Mouse (Mus musculus) hindbrain, embryonic 16.5 days (tissue): ENCODE data around the gene Olfr555. TPM values are rescaled to one million over a fixed set of nuclear protein-coding genes. Genes with fewer than 3 reads are reported as not detected.
"Not testable (repeated sequence)": the region's sequence is repeated elsewhere in the genome, so short reads cannot be mapped to it uniquely, and the experiment has no call there.

ENCODE experiments used
- ATAC-seq: fragments of 200-750 bp; cut with Nextera tagmentation; 2 replicates; pipeline ENCODE4 v1.8.0; 2017; ENCODE audit warnings: moderate TSS enrichment, moderate library complexity
- H3K27ac ChIP-seq: fragments of 300-500 bp; sonication (generic); 2 replicates; pipeline ENCODE4 v1.5.1; 2014; ENCODE audit warnings: low read depth, mild to moderate bottlenecking, control low read depth, low read length, moderate library complexity
- H3K27me3 ChIP-seq: fragments of 300-500 bp; sonication (generic); replicated peaks from 2 replicates; pipeline ENCODE4 v1.6.1; 2014; ENCODE audit warnings: low read length; ENCODE audit not compliant: control insufficient read depth, insufficient read depth
- H3K36me3 ChIP-seq: fragments of 300-500 bp; sonication (generic); 2 replicates; pipeline ENCODE4 v1.6.1; 2014; ENCODE audit warnings: mild to moderate bottlenecking, low read length, moderate library complexity, mixed read lengths; ENCODE audit not compliant: control insufficient read depth, insufficient read depth
- H3K4me1 ChIP-seq: fragments of 300-500 bp; sonication (generic); 2 replicates; pipeline ENCODE4 v1.6.1; 2014; ENCODE audit warnings: low read depth, low read length; ENCODE audit not compliant: control insufficient read depth, insufficient read depth
- H3K4me2 ChIP-seq: fragments of 300-500 bp; sonication (generic); 2 replicates; pipeline ENCODE4 v1.6.1; 2014; ENCODE audit warnings: mild to moderate bottlenecking, low read length, control low read depth, moderate library complexity
- H3K4me3 ChIP-seq: fragments of 300-500 bp; sonication (generic); 2 replicates; pipeline ENCODE4 v1.5.1; 2014; ENCODE audit warnings: mild to moderate bottlenecking, low read length, control low read depth, moderate library complexity
- H3K9ac ChIP-seq: fragments of 300-500 bp; sonication (generic); 2 replicates; pipeline ENCODE4 v1.6.1; 2014; ENCODE audit warnings: low read depth, mild to moderate bottlenecking, control low read depth, low read length, moderate library complexity
- H3K9me3 ChIP-seq: fragments of 300-500 bp; sonication (generic); 2 replicates; pipeline ENCODE4 v1.6.1; 2014; ENCODE audit warnings: mild to moderate bottlenecking, low read length, moderate library complexity; ENCODE audit not compliant: control insufficient read depth
- WGBS: fragments of 180-500 bp; shearing (Covaris S2); extraction: QIAGEN DNeasy Blood & Tissue Kit; methylation state at CpG from one replicate; pipeline ENCODE4 v1.1.7; 2014; 5-methylcytosine and 5-hydroxymethylcytosine counted together
- polyA plus RNA-seq: library from polyadenylated mRNA; unstranded; fragments of >200 nt; fragmentation: Nextera tagmentation; extraction: Ambion mirVana; gene quantifications from 2 replicates; pipeline ENCODE4 v1.2.1, GENCODE M21; 2015

The Olfr555 gene
- polyA plus RNA-seq, result not detected in 2 replicates

- 84% methylated on average over 1 of the region's 1 CpGs for WGBS
- no peaks in the 10 kb centered on the region for H3K9me3 ChIP-seq
- H3K27me3 ChIP-seq, result no peaks in the 10 kb centered on the region
- H3K27ac ChIP-seq, result no peak within 1 kb of the TSS
- H3K4me2 ChIP-seq, result no peak within 1 kb of the TSS
- H3K9ac ChIP-seq, result no peak within 1 kb of the TSS
- H3K4me1 ChIP-seq, result no peaks in the 10 kb centered on the region
- no peak within 1 kb of the TSS for H3K4me3 ChIP-seq
- no peak for ATAC-seq
- no peaks in the 10 kb centered on the region for H3K36me3 ChIP-seq
Observed at GRCm38 (mm10) chr7:102658523-102658922, at the start of gene Olfr555. TSS of gene Olfr555 (plus strand) at chr7:102658823.

GRCm38 (mm10) chr7:102618118-102618517, 40.5 kb upstream of the Olfr555 start, which contains the start of gene Olfr553:
TSS of gene Olfr553 (minus strand) at chr7:102618218.
- Histone ChIP-seq H3K36me3 (no peaks in the 10 kb centered on the region), H3K4me3 (no peak within 1 kb of the TSS), H3K27me3 (no peaks in the 10 kb centered on the region), H3K27ac (no peak within 1 kb of the TSS), H3K4me1 (no peaks in the 10 kb centered on the region), H3K9me3 (no peaks in the 10 kb centered on the region), H3K9ac (no peak within 1 kb of the TSS), H3K4me2 (no peak within 1 kb of the TSS)
- no peak for ATAC-seq

DNA sequence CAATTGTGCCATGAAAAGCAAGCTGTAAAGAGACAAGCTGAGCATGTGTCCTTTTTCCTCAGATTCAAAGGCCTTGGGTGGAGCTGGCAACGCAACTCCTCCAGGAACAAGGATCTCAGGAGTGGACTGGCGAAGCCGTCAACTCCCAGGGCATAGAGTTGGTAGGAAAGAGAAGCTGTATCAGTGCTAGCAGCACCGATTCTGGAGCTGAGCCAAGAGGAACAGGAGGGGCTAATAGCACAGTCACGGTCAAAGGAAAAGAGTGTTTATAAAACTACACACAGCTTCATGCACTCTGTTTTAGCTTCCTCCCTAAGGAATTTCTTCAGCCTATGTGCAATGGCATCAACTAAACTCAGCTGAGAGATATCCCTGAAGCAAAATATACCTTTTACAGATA, 39.0 kb upstream of the Olfr555 start:
- Histone ChIP-seq H3K9me3 (no peaks in the 10 kb centered on the region), H3K4me2 (no peak overlapping the region), H3K4me1 (no peaks in the 10 kb centered on the region), H3K9ac (no peak overlapping the region), H3K27me3 (no peaks in the 10 kb centered on the region), H3K4me3 (no peak overlapping the region), H3K27ac (no peak overlapping the region), H3K36me3 (no peaks in the 10 kb centered on the region)
- no peak for ATAC-seq
- WGBS, result 65% methylated on average over 5 of the region's 5 CpGs

DNA sequence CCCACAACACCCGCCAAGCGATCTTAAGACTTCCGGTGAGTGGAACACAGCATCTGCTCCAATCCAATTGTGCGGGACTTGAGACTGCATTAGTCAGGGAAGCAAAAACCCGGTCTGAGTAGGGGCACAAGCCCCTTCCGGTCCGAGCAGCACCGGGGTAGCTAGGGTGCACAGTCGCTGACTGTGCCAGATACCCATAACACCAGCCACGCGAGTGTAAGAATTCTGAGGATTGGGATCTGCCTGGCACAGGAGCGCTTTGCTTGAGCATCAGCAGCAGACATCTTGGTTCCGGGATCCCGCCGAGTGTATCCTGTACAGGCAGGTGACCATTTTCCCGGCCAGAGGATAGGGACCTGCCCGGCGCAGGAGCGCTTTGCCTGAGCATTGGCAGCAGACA, 38.3 kb upstream of the Olfr555 start:
- H3K27me3 ChIP-seq, H3K27ac ChIP-seq, H3K4me1 ChIP-seq, H3K36me3 ChIP-seq, H3K4me3 ChIP-seq, ATAC-seq, H3K4me2 ChIP-seq, H3K9ac ChIP-seq, H3K9me3 ChIP-seq: not testable (repeated sequence)
- WGBS, result 89% methylated on average over 15 of the region's 19 CpGs

GRCm38 (mm10) chr7:102636665-102637064, 22.0 kb upstream of the Olfr555 start:
- Histone ChIP-seq H3K4me3 (no peak overlapping the region), H3K4me1 (no peaks in the 10 kb centered on the region), H3K27me3 (no peaks in the 10 kb centered on the region), H3K27ac (no peak overlapping the region), H3K4me2 (no peak overlapping the region), H3K9ac (no peak overlapping the region), H3K36me3 (no peaks in the 10 kb centered on the region), H3K9me3 (no peaks in the 10 kb centered on the region)
- no peak for ATAC-seq
- 39% methylated on average over 3 of the region's 3 CpGs for WGBS

- H3K9me3 ChIP-seq, result no peaks in the 10 kb centered on the region
- WGBS, result 87% methylated on average over 1 of the region's 1 CpGs
- H3K36me3 ChIP-seq, result no peaks in the 10 kb centered on the region
- H3K4me3 ChIP-seq, result no peak within 1 kb of the TSS
- H3K27me3 ChIP-seq, result no peaks in the 10 kb centered on the region
- no peaks in the 10 kb centered on the region for H3K4me1 ChIP-seq
- H3K4me2 ChIP-seq, result no peak within 1 kb of the TSS
- no peak within 1 kb of the TSS for H3K27ac ChIP-seq
- no peak for ATAC-seq
- no peak within 1 kb of the TSS for H3K9ac ChIP-seq
Observed at GRCm38 (mm10) chr7:102638132-102638531, 20.5 kb upstream of the Olfr555 start, which contains the start of gene Olfr554. TSS of gene Olfr554 (plus strand) at chr7:102638432.

DNA sequence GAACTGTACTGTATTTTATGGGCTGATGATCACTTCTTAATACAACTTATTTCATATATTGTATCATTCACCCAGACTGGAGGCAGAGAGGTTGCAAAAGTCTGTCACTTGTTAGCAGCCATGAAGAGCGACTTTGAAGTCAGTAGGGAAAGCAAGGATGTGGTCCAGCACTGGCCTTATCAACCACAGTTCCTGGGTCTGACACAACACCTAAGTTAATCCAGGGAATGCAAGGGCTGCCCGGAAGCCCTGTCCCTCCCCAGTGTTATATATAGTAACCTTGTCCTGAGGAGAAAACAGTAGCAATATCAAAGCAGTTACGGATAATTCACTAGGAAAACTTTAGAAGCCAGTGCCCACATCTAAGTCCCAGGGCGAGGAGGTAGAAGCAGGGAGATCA, 13.7 kb upstream of the Olfr555 start:
- not testable (repeated sequence) for H3K9ac ChIP-seq, ATAC-seq, H3K4me1 ChIP-seq, H3K27ac ChIP-seq, H3K9me3 ChIP-seq, H3K36me3 ChIP-seq, H3K4me2 ChIP-seq, H3K4me3 ChIP-seq, H3K27me3 ChIP-seq
- 87% methylated on average over 4 of the region's 4 CpGs for WGBS

DNA sequence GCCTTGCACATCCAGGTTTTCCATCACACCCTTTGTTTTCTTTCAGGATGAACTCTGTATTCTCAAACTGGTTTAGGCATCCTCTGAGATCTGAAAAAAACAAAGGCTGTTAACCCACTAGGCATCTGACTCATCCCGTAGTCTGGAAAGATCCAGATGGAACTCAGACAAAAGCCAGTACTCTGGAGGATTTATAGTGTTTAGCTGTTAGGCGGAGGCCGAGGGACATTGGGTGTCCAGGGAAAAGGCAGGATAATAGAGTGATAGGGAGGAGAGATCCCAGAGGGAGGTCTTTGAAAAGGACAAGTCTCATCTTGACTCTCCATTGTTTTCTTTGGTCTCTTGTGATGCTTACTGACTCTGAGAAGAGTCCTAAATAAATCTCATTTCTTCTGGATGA, 6.0 kb downstream of the Olfr555 start, which contains the start of gene Olfr556:
Gene Olfr556 (plus strand): TSS at position 301 of the 400 bp plus-strand sequence.
- H3K9me3 ChIP-seq, result no peaks in the 10 kb centered on the region
- WGBS, result 44% methylated on average over 3 of the region's 3 CpGs
- no peak within 1 kb of the TSS for H3K9ac ChIP-seq
- H3K4me1 ChIP-seq, result no peaks in the 10 kb centered on the region
- H3K27me3 ChIP-seq, result no peaks in the 10 kb centered on the region
- no peak for ATAC-seq
- H3K4me2 ChIP-seq, result no peak within 1 kb of the TSS
- H3K4me3 ChIP-seq, result no peak within 1 kb of the TSS
- H3K36me3 ChIP-seq, result no peaks in the 10 kb centered on the region
- no peak within 1 kb of the TSS for H3K27ac ChIP-seq

GRCm38 (mm10) chr7:102665378-102665777, 6.8 kb downstream of the Olfr555 start:
- 50% methylated on average over 2 of the region's 2 CpGs for WGBS
- H3K9me3 ChIP-seq, result no peaks in the 10 kb centered on the region
- H3K27me3 ChIP-seq, result no peaks in the 10 kb centered on the region

DNA sequence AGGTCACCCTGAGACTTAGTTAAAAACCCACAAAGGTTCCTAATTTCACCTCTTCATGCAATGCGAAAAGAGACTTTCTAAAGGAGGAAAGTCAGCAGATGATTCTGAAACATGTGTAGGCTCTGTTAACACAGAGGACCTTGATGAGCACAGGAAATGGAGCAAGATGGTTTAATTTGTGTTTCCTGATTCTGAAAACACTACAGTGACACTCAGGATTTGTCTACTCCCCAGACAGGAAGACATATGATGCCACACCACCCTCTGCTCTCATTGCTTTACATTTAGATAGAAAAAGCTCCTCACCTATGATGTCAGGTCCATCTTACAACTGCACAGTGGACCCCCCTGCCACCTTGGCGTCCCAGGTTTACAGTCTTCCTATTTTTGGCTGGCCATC, 17.6 kb downstream of the Olfr555 start:
- WGBS, result 85% methylated on average over 2 of the region's 2 CpGs
- Histone ChIP-seq H3K36me3 (no peaks in the 10 kb centered on the region), H3K4me3 (no peak overlapping the region), H3K4me1 (no peaks in the 10 kb centered on the region), H3K27me3 (no peaks in the 10 kb centered on the region), H3K9ac (no peak overlapping the region), H3K9me3 (no peaks in the 10 kb centered on the region), H3K4me2 (no peak overlapping the region), H3K27ac (no peak overlapping the region)
- no peak for ATAC-seq

More at GRCm38 (mm10) chr7:102665378-102665777, 6.8 kb downstream of the Olfr555 start:
- H3K4me3 ChIP-seq, result no peak overlapping the region
- no peak overlapping the region for H3K27ac ChIP-seq
- no peaks in the 10 kb centered on the region for H3K4me1 ChIP-seq
- no peak overlapping the region for H3K9ac ChIP-seq
- H3K4me2 ChIP-seq, result no peak overlapping the region
- no peaks in the 10 kb centered on the region for H3K36me3 ChIP-seq
- ATAC-seq, result no peak
